In genomic region chr8:127330258-127331187, GRCm38 (mm10) we compare ENCODE assay signal across 9 mouse cellular contexts.
DNase-seq lines count a peak whose midpoint lies in the region; ATAC-seq lines count a peak whose summit lies in the region.
"Had no signal": no experiment of that assay in that cellular context is flagged by ENCODE, and none has a peak within 500 bp of the region (broad histone marks: within the 10 kb centered on the region; RNA-seq: fewer than 3 reads in every experiment).

No protein-coding gene starts in this region.

- peaks cover 17% of the 10 kb centered on the region for H3K4me1 ChIP-seq in embryonic facial prominence, embryonic 14.5 days (ENCODE audit: control insufficient read depth, insufficient read depth, low read length)
- H3K4me1 ChIP-seq in embryonic facial prominence, embryonic 10.5 days: peaks cover 22% of the 10 kb centered on the region
- H3K4me1 ChIP-seq in neural tube, embryonic 13.5 days (replicated peaks): peaks cover 16% of the 10 kb centered on the region
- peaks cover 5% of the 10 kb centered on the region; the same call in 1 of the 2 replicates for H3K4me1 ChIP-seq in liver, embryonic 12.5 days

- peak; percentile 65 for DNase-seq in embryonic facial prominence, embryonic 14.5 days (ENCODE audit: low spot score)
- DNase-seq in embryonic facial prominence, embryonic 10.5 days (ENCODE audit: low spot score): no peak
- no peak for DNase-seq in neural tube, embryonic 10.5 days (ENCODE audit: extremely low spot score, low spot score)
- DNase-seq in retina, postnatal 7 days (ENCODE audit: low read depth, low spot score): peak; percentile 50
- DNase-seq in B cell, adult 2 months: no peak
- DNase-seq in lung, postnatal 25 days (ENCODE audit: low spot score): no peak

- H3K27ac ChIP-seq in embryonic facial prominence, embryonic 14.5 days (replicated peaks; ENCODE audit: low read depth, low read length): no peak overlapping the region
- H3K27ac ChIP-seq in embryonic facial prominence, embryonic 10.5 days (replicated peaks): no peak overlapping the region
- 0 out of 2 replicates have a peak overlapping the region, but pooled peaks have one; percentile 4 for H3K27ac ChIP-seq in neural tube, embryonic 13.5 days (replicated peaks)
- H3K27ac ChIP-seq in liver, embryonic 12.5 days: no peak overlapping the region
- H3K27ac ChIP-seq: limb, embryonic 13.5 days had no signal

- H3K36me3 ChIP-seq in embryonic facial prominence, embryonic 14.5 days (ENCODE audit: control insufficient read depth, insufficient read depth, low read length): no peaks in the 10 kb centered on the region
- no peaks in the 10 kb centered on the region for H3K36me3 ChIP-seq in embryonic facial prominence, embryonic 10.5 days (replicated peaks)
- no peaks in the 10 kb centered on the region for H3K36me3 ChIP-seq in neural tube, embryonic 13.5 days
- H3K36me3 ChIP-seq in liver, embryonic 12.5 days: no peaks in the 10 kb centered on the region
- H3K36me3 ChIP-seq: limb, embryonic 13.5 days had no signal

- 37% methylated on average over 12 of the region's 12 CpGs for WGBS in embryonic facial prominence, embryonic 14.5 days
- WGBS in embryonic facial prominence, embryonic 10.5 days: 39% methylated on average over 12 of the region's 12 CpGs
- WGBS in neural tube, embryonic 13.5 days: 55% methylated on average over 12 of the region's 12 CpGs
- 21% methylated on average over 12 of the region's 12 CpGs for WGBS in liver, embryonic 12.5 days (ENCODE audit: insufficient replicate concordance)

- no peak overlapping the region for H3K4me3 ChIP-seq in embryonic facial prominence, embryonic 14.5 days (ENCODE audit: low read depth, low read length)
- no peak overlapping the region for H3K4me3 ChIP-seq in embryonic facial prominence, embryonic 10.5 days
- H3K4me3 ChIP-seq in neural tube, embryonic 13.5 days: no peak overlapping the region
- no peak overlapping the region for H3K4me3 ChIP-seq in liver, embryonic 12.5 days
- H3K4me3 ChIP-seq: limb, embryonic 13.5 days had no signal

- ATAC-seq in embryonic facial prominence, embryonic 14.5 days (ENCODE audit: low read depth): peak; percentile 26; the same call in 1 of the 2 replicates
- ATAC-seq in neural tube, embryonic 13.5 days (ENCODE audit: low read depth): no peak
- 0 out of 2 replicates have a peak, but pooled peaks have one; percentile 21 for ATAC-seq in liver, embryonic 12.5 days

- H3K27me3 ChIP-seq in embryonic facial prominence, embryonic 14.5 days (replicated peaks; ENCODE audit: control insufficient read depth, insufficient read depth, low read length): no peaks in the 10 kb centered on the region
- no peaks in the 10 kb centered on the region for H3K27me3 ChIP-seq in embryonic facial prominence, embryonic 10.5 days (replicated peaks; ENCODE audit: low read depth, poor library complexity, severe bottlenecking)
- no peaks in the 10 kb centered on the region for H3K27me3 ChIP-seq in neural tube, embryonic 13.5 days
- no peaks in the 10 kb centered on the region for H3K27me3 ChIP-seq in liver, embryonic 12.5 days (replicated peaks)
- H3K27me3 ChIP-seq: limb, embryonic 13.5 days had no signal

- H3K9me3 ChIP-seq in embryonic facial prominence, embryonic 14.5 days (ENCODE audit: control insufficient read depth, low read length): no peaks in the 10 kb centered on the region
- no peaks in the 10 kb centered on the region for H3K9me3 ChIP-seq in embryonic facial prominence, embryonic 10.5 days
- H3K9me3 ChIP-seq in neural tube, embryonic 13.5 days: no peaks in the 10 kb centered on the region
- no peaks in the 10 kb centered on the region for H3K9me3 ChIP-seq in liver, embryonic 12.5 days (replicated peaks)

- H3K9ac ChIP-seq in embryonic facial prominence, embryonic 14.5 days (ENCODE audit: low read depth, low read length): no peak overlapping the region
- no peak overlapping the region for H3K9ac ChIP-seq in neural tube, embryonic 13.5 days
- no peak overlapping the region for H3K9ac ChIP-seq in liver, embryonic 12.5 days
- H3K9ac ChIP-seq: limb, embryonic 13.5 days had no signal

- H3K4me2 ChIP-seq in embryonic facial prominence, embryonic 14.5 days (ENCODE audit: low read depth, low read length): no peak overlapping the region
- no peak overlapping the region for H3K4me2 ChIP-seq in neural tube, embryonic 13.5 days
- H3K4me2 ChIP-seq in liver, embryonic 12.5 days: no peak overlapping the region
- H3K4me2 ChIP-seq: limb, embryonic 13.5 days had no signal

Comparison
In these comparisons a context has a peak if more than half of its experiments do, and no peak if none do; other contexts are left out.
1. DNase-seq: peak in embryonic facial prominence, embryonic 14.5 days (single experiment) and retina, postnatal 7 days (single experiment); none in embryonic facial prominence, embryonic 10.5 days (single experiment), neural tube, embryonic 10.5 days (single experiment), B cell, adult 2 months (0 of 2) and lung, postnatal 25 days (single experiment).